Mouse (Mus musculus): ENCODE data around the gene Clip4. TPM values are rescaled to one million over a fixed set of nuclear protein-coding genes. Genes with fewer than 3 reads are reported as not detected.

Clip4 gene
- polyA plus RNA-seq, 2 experiments = 0.14 to 0.17 TPM

- H3K9ac ChIP-seq (replicated peaks) = no peak overlapping the region
- WGBS (ENCODE audit: insufficient replicate concordance) = 56% methylated on average over 4 of the region's 4 CpGs
- TF ChIP-seq EP300 (IDR thresholded peaks at IDR 0.05; ENCODE audit: low read depth) (no peak), CTCF (IDR thresholded peaks at IDR 0.05; ENCODE audit: low read depth) (no peak)
- DNase-seq (ENCODE audit: low read depth in 3 of 3, low spot score in 3 of 3) = no peak
- no peaks in the 10 kb centered on the region; the same call in 1 of the 2 replicates for H3K9me3 ChIP-seq (ENCODE audit: control insufficient read depth, low read length)
- no peak for ATAC-seq (ENCODE audit: insufficient read depth)
- H3K36me3 ChIP-seq (replicated peaks; ENCODE audit: control insufficient read depth, insufficient read depth, low read depth) = no peaks in the 10 kb centered on the region
- H3K4me3 ChIP-seq (ENCODE audit: insufficient read depth in 1 of 2, low read depth in 2 of 2, low read length in 2 of 2) = no peak overlapping the region
- no peak overlapping the region for H3K4me2 ChIP-seq (ENCODE audit: low read depth)
- no peaks in the 10 kb centered on the region for H3K4me1 ChIP-seq (replicated peaks; ENCODE audit: control insufficient read depth in 2 of 2, insufficient read depth in 2 of 2, low read length in 1 of 2)
- no peaks in the 10 kb centered on the region for H3K27me3 ChIP-seq (ENCODE audit: control insufficient read depth, insufficient read depth, low read length)
- no peak overlapping the region for H3K27ac ChIP-seq
Observed at GRCm38 (mm10) chr17:71775279-71775678, 7.0 kb downstream of the Clip4 start.

GRCm38 (mm10) chr17:71778696-71779095 is 10.4 kb downstream of the Clip4 start:
- no peak for TF ChIP-seq EP300 (IDR thresholded peaks at IDR 0.05; ENCODE audit: low read depth)
- peak; percentile 34 for TF ChIP-seq CTCF (IDR thresholded peaks at IDR 0.05; ENCODE audit: low read depth)
- H3K27ac ChIP-seq = no peak overlapping the region
- H3K9me3 ChIP-seq (ENCODE audit: control insufficient read depth, low read length) = no peaks in the 10 kb centered on the region; the same call in 1 of the 2 replicates
- H3K4me3 ChIP-seq (ENCODE audit: insufficient read depth in 1 of 2, low read depth in 2 of 2, low read length in 2 of 2) = no peak overlapping the region
- no peak for DNase-seq (ENCODE audit: low read depth in 3 of 3, low spot score in 3 of 3)
- 51% methylated on average over 3 of the region's 3 CpGs for WGBS (ENCODE audit: insufficient replicate concordance)
- no peak for ATAC-seq (ENCODE audit: insufficient read depth)
- no peak overlapping the region for H3K4me2 ChIP-seq (ENCODE audit: low read depth)
- no peaks in the 10 kb centered on the region for H3K4me1 ChIP-seq (replicated peaks; ENCODE audit: control insufficient read depth in 2 of 2, insufficient read depth in 2 of 2, low read length in 1 of 2)
- no peaks in the 10 kb centered on the region for H3K36me3 ChIP-seq (replicated peaks; ENCODE audit: control insufficient read depth, insufficient read depth, low read depth)
- peaks cover 12% of the 10 kb centered on the region for H3K27me3 ChIP-seq (ENCODE audit: control insufficient read depth, insufficient read depth, low read length)
- no peak overlapping the region for H3K9ac ChIP-seq (replicated peaks)

- H3K4me1 ChIP-seq (replicated peaks; ENCODE audit: control insufficient read depth in 2 of 2, insufficient read depth in 2 of 2, low read length in 1 of 2) = no peaks in the 10 kb centered on the region
- H3K4me3 ChIP-seq (ENCODE audit: insufficient read depth in 1 of 2, low read depth in 2 of 2, low read length in 2 of 2) = no peak overlapping the region
- H3K27ac ChIP-seq = no peak overlapping the region
- no peak overlapping the region for H3K9ac ChIP-seq (replicated peaks)
- H3K36me3 ChIP-seq (replicated peaks; ENCODE audit: control insufficient read depth, insufficient read depth, low read depth) = no peaks in the 10 kb centered on the region
- WGBS (ENCODE audit: insufficient replicate concordance) = 73% methylated on average over 2 of the region's 2 CpGs
- no peak overlapping the region for H3K4me2 ChIP-seq (ENCODE audit: low read depth)
- no peak for ATAC-seq (ENCODE audit: insufficient read depth)
- H3K9me3 ChIP-seq (ENCODE audit: control insufficient read depth, low read length) = no peaks in the 10 kb centered on the region; the same call in 1 of the 2 replicates
- peaks cover 12% of the 10 kb centered on the region for H3K27me3 ChIP-seq (ENCODE audit: control insufficient read depth, insufficient read depth, low read length)
- TF ChIP-seq CTCF (IDR thresholded peaks at IDR 0.05; ENCODE audit: low read depth) = no peak
- TF ChIP-seq EP300 (IDR thresholded peaks at IDR 0.05; ENCODE audit: low read depth) = no peak
- DNase-seq (ENCODE audit: low read depth in 3 of 3, low spot score in 3 of 3) = no peak
Observed at GRCm38 (mm10) chr17:71780490-71780889, 12.2 kb downstream of the Clip4 start.

- H3K4me1 ChIP-seq (replicated peaks; ENCODE audit: control insufficient read depth in 2 of 2, insufficient read depth in 2 of 2, low read length in 1 of 2) = no peaks in the 10 kb centered on the region
- no peak for ATAC-seq (ENCODE audit: insufficient read depth)
Observed at GRCm38 (mm10) chr17:71780945-71781344, 12.7 kb downstream of the Clip4 start.

GRCm38 (mm10) chr17:71782242-71782698 is 14.0 kb downstream of the Clip4 start:
- no peak for TF ChIP-seq CTCF (IDR thresholded peaks at IDR 0.05; ENCODE audit: low read depth)
- no peak for TF ChIP-seq EP300 (IDR thresholded peaks at IDR 0.05; ENCODE audit: low read depth)
- H3K9ac ChIP-seq (replicated peaks) = no peak overlapping the region
- H3K9me3 ChIP-seq (ENCODE audit: control insufficient read depth, low read length) = no peaks in the 10 kb centered on the region; the same call in 1 of the 2 replicates
- no peak for DNase-seq (ENCODE audit: low read depth in 3 of 3, low spot score in 3 of 3)
- no peak for ATAC-seq (ENCODE audit: insufficient read depth)
- 1% methylated on average over 29 of the region's 29 CpGs for WGBS (ENCODE audit: insufficient replicate concordance)
- no peak overlapping the region for H3K27ac ChIP-seq
- H3K27me3 ChIP-seq (ENCODE audit: control insufficient read depth, insufficient read depth, low read length) = peaks cover 12% of the 10 kb centered on the region
- peak overlapping the region; percentile 36 for H3K4me2 ChIP-seq (ENCODE audit: low read depth)
- H3K4me3 ChIP-seq (ENCODE audit: insufficient read depth in 1 of 2, low read depth in 2 of 2, low read length in 2 of 2) = peak overlapping the region; percentile 3 to 21; a peak in 2 of 4 replicates
- no peaks in the 10 kb centered on the region for H3K36me3 ChIP-seq (replicated peaks; ENCODE audit: control insufficient read depth, insufficient read depth, low read depth)
- H3K4me1 ChIP-seq (replicated peaks; ENCODE audit: control insufficient read depth in 2 of 2, insufficient read depth in 2 of 2, low read length in 1 of 2) = no peaks in the 10 kb centered on the region

More at GRCm38 (mm10) chr17:71780945-71781344, 12.7 kb downstream of the Clip4 start:
- TF ChIP-seq EP300 (IDR thresholded peaks at IDR 0.05; ENCODE audit: low read depth) (no peak), CTCF (IDR thresholded peaks at IDR 0.05; ENCODE audit: low read depth) (no peak)
- H3K9me3 ChIP-seq (ENCODE audit: control insufficient read depth, low read length) = no peaks in the 10 kb centered on the region; the same call in 1 of the 2 replicates
- WGBS (ENCODE audit: insufficient replicate concordance) = 70% methylated on average over 4 of the region's 4 CpGs
- no peak overlapping the region for H3K9ac ChIP-seq (replicated peaks)
- no peak overlapping the region for H3K4me2 ChIP-seq (ENCODE audit: low read depth)
- H3K4me3 ChIP-seq (ENCODE audit: insufficient read depth in 1 of 2, low read depth in 2 of 2, low read length in 2 of 2) = no peak overlapping the region
- H3K36me3 ChIP-seq (replicated peaks; ENCODE audit: control insufficient read depth, insufficient read depth, low read depth) = no peaks in the 10 kb centered on the region
- no peak for DNase-seq (ENCODE audit: low read depth in 3 of 3, low spot score in 3 of 3)
- H3K27me3 ChIP-seq (ENCODE audit: control insufficient read depth, insufficient read depth, low read length) = peaks cover 12% of the 10 kb centered on the region
- H3K27ac ChIP-seq = no peak overlapping the region

Measured in liver, embryonic 14.5 days (tissue).